Mouse (Mus musculus) macrophage (primary cell): ENCODE results near the gene Runx2. TPM values are rescaled to one million over a fixed set of nuclear protein-coding genes. Genes with fewer than 3 reads are reported as not detected.

Experiments used
- H3K27ac ChIP-seq: fragments of 350-480 bp; formaldehyde crosslinking; 2 replicates; pipeline ENCODE4 v1.9.0; 2021
- H3K36me3 ChIP-seq: fragments of 350-480 bp; formaldehyde crosslinking; 2 replicates; pipeline ENCODE4 v1.9.0; 2021; ENCODE audit errors: inconsistent target
- H3K4me3 ChIP-seq: fragments of 350-480 bp; formaldehyde crosslinking; 2 replicates; pipeline ENCODE4 v1.9.0; 2021; ENCODE audit errors: inconsistent target
- H3K79me2 ChIP-seq: fragments of 350-480 bp; formaldehyde crosslinking; 2 replicates; pipeline ENCODE4 v1.9.0; 2021; ENCODE audit errors: inconsistent target
- WGBS: methylation state at CpG from one replicate; pipeline ENCODE4 v1.1.7; 2026; ENCODE audit warnings: inconsistent platforms; ENCODE audit not compliant: missing documents; 5-methylcytosine and 5-hydroxymethylcytosine counted together
- polyA plus RNA-seq: library from polyadenylated mRNA; stranded (reverse); fragments of 250-400 nt; gene quantifications from 3 replicates; pipeline ENCODE4 v1.2.4, GENCODE M21; 2018; ENCODE audit warnings: inconsistent platforms

The Runx2 gene
- polyA plus RNA-seq, 1 experiment from 2014 or later = 2.8 TPM

DNA sequence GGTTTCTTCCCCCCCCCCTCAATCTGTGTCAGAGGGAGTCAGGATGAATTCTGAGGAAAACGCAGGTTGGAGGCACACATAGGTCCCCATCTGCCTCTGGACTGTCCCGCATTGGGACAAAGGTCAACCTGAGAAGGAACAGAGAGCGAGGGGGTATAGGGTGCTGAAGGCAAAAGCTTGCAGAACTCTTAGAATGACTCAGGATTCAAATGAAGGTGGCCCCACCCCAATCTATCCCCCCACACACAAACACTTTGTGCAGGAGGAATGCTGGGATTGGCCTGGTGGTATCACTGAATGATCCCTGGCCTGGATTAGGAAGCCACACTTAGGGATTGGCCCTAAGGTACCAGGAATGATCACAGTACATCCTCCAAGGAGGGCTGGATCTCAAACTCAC is 208.8 kb downstream of the Runx2 start:
- Histone ChIP-seq H3K79me2 (no peaks in the 10 kb centered on the region), H3K27ac (no peak overlapping the region), H3K36me3 (no peaks in the 10 kb centered on the region), H3K4me3 (no peak overlapping the region)
- WGBS = 96% methylated on average over 3 of the region's 3 CpGs

DNA sequence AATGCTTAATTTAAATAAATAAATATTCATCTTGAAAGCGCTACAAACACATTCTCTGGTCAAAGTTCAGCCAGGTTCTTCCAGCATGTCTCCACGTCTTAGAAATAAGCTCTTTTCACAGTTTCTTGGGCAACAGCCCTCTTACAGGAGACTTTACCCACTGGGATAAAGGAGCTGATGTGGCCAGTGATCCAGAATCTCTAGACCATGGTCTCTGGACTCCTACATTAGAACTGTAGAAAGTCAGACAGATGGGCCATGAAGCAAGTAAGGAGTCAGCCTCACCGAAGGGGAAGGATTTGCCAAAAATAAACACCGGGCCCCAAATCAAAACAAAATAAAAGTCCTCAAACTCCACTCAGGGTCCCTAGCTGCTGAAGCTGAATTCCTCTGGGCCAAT is 211.4 kb downstream of the Runx2 start:
- Histone ChIP-seq H3K27ac (no peak overlapping the region), H3K79me2 (no peaks in the 10 kb centered on the region), H3K4me3 (no peak overlapping the region), H3K36me3 (no peaks in the 10 kb centered on the region)
- WGBS = 82% methylated on average over 4 of the region's 4 CpGs

DNA sequence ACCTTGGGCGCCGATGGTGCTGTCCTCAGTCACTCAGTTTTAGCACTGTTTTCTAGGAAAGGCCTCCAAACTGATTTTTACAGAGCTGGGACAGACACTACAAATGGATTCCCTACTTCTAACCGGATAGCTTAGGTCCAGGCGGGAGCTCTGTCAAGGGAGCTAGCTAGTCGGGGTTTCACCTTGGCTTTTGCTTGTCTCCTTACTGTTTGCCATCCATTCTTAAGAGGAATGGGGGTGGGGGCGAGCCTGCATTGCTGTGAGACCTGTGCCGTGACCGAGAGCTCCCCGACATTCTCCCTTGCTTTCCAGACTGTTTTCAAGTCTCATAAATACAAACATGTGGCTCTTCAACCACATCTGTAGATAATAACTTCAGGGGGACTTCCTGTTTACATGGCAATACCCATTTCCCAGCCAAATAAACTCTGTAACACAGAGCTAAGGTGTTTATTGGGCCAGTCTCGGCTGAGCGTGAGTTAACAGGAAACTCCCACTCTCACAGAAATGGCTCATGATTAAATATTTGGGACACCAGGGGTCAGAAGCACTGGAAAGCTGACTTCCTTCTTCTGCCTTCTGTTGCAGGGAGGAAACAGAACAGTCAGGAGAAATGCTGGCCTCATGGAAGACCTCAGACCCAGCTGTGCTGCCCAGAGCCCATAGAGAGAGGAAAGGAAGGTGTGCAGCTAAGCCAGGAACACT is 213.1 kb downstream of the Runx2 start:
- WGBS = 88% methylated on average over 11 of the region's 11 CpGs
- Histone ChIP-seq H3K79me2 (no peaks in the 10 kb centered on the region), H3K4me3 (no peak overlapping the region), H3K36me3 (no peaks in the 10 kb centered on the region), H3K27ac (no peak overlapping the region)

- Histone ChIP-seq H3K36me3 (no peaks in the 10 kb centered on the region), H3K27ac (no peak overlapping the region), H3K4me3 (no peak overlapping the region), H3K79me2 (no peaks in the 10 kb centered on the region)
- 67% methylated on average over 1 of the region's 1 CpGs for WGBS
Measured at GRCm38 (mm10) chr17:44599856-44600255, 214.7 kb downstream of the Runx2 start.

DNA sequence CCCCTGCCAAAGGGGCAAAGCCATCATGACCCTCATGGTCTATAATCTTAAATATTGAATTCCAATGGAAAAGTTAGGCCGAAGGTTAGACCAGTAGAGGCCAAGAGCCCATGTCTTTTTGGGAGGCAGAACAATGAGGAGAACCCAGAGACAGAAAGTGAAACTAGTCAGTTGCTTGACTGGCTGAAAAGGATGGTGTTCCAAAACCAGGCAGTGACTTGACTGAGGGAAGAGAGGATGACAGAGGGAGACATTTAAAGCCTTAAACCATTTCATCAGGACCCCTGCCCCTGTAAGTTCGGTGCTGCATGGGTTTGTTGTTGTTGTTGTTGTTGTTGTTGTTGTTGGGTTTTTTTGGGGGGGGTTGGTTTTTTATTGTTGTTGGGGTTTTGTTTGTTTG is 215.5 kb downstream of the Runx2 start:
- H3K36me3 ChIP-seq = no peaks in the 10 kb centered on the region
- H3K4me3 ChIP-seq = no peak overlapping the region
- no peaks in the 10 kb centered on the region for H3K79me2 ChIP-seq
- no peak overlapping the region for H3K27ac ChIP-seq
- WGBS = 86% methylated on average over 2 of the region's 2 CpGs

DNA sequence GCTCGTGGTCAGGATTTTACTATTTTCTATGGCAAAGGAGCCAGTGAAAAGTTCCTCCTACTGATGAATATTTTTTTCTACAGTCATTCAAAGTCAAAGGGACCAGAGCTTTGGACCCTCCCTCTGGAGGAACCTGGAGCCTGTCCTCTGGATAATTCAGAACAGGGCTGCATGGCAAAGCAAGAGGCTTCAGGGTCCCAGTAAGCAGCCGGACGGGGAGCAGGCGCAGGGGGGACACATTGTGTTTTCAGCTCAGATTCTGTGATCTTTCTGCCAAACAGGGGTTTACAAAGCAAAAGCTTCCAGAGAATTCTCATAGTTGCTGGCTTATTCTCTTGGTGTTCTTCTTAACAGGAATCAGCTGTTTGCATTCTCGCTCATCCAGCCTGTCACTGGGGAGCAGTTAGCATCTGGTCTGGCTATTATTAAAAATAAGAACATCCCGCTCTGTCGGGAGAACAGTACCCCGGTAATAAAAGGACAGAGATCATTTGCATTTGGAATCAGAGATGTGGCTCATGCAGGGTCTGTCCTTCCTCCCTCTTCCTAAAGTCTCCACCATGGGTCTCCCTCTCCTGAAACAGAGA is 216.6 kb downstream of the Runx2 start:
- Histone ChIP-seq H3K36me3 (no peaks in the 10 kb centered on the region), H3K27ac (no peak overlapping the region), H3K79me2 (no peaks in the 10 kb centered on the region), H3K4me3 (no peak overlapping the region)
- 89% methylated on average over 8 of the region's 8 CpGs for WGBS

GRCm38 (mm10) chr17:44592737-44593090 is 221.9 kb downstream of the Runx2 start:
- 93% methylated on average over 6 of the region's 6 CpGs for WGBS
- Histone ChIP-seq H3K4me3 (no peak overlapping the region), H3K79me2 (no peaks in the 10 kb centered on the region), H3K36me3 (no peaks in the 10 kb centered on the region), H3K27ac (no peak overlapping the region)

GRCm38 (mm10) chr17:44592067-44592736 is 222.4 kb downstream of the Runx2 start:
- Histone ChIP-seq H3K27ac (no peak overlapping the region), H3K4me3 (no peak overlapping the region), H3K36me3 (no peaks in the 10 kb centered on the region), H3K79me2 (no peaks in the 10 kb centered on the region)
- WGBS = 91% methylated on average over 16 of the region's 16 CpGs

GRCm38 (mm10) chr17:44588470-44588869 is 226.1 kb downstream of the Runx2 start:
- Histone ChIP-seq H3K27ac (no peak overlapping the region), H3K79me2 (no peaks in the 10 kb centered on the region), H3K36me3 (no peaks in the 10 kb centered on the region), H3K4me3 (no peak overlapping the region)
- WGBS = 94% methylated on average over 3 of the region's 3 CpGs

GRCm38 (mm10) chr17:44588020-44588419 is 226.6 kb downstream of the Runx2 start:
- 91% methylated on average over 3 of the region's 3 CpGs for WGBS
- Histone ChIP-seq H3K36me3 (no peaks in the 10 kb centered on the region), H3K4me3 (no peak overlapping the region), H3K27ac (no peak overlapping the region), H3K79me2 (no peaks in the 10 kb centered on the region)

- H3K4me3 ChIP-seq = no peak overlapping the region
- 90% methylated on average over 3 of the region's 3 CpGs for WGBS
- no peaks in the 10 kb centered on the region for H3K79me2 ChIP-seq
- H3K27ac ChIP-seq = no peak overlapping the region
- H3K36me3 ChIP-seq = no peaks in the 10 kb centered on the region
Measured at GRCm38 (mm10) chr17:44586196-44586595, 228.4 kb downstream of the Runx2 start.

DNA sequence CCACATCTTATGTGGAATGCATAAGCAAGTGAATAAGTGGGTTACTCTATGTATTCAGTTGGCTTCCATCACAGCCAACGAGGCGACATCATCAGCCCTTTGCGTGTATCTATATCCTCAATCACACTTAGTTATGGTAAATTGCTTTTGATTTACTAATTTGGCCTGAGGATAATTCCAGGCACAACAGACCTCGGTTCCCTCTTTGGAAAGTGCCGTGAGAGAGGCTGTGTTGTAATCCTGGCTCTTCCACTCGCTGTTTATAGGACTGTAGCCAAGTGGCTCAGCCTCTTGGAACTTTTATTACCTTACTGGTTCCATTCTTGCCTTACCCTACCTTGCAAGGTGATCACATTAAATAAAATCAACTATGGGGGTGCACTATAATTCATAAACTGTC is 229.8 kb downstream of the Runx2 start:
- Histone ChIP-seq H3K36me3 (no peaks in the 10 kb centered on the region), H3K4me3 (no peak overlapping the region), H3K79me2 (no peaks in the 10 kb centered on the region), H3K27ac (no peak overlapping the region)
- 88% methylated on average over 6 of the region's 6 CpGs for WGBS

- Histone ChIP-seq H3K36me3 (no peaks in the 10 kb centered on the region), H3K27ac (no peak overlapping the region), H3K4me3 (no peak overlapping the region), H3K79me2 (no peaks in the 10 kb centered on the region)
- 89% methylated on average over 5 of the region's 5 CpGs for WGBS
Measured at GRCm38 (mm10) chr17:44577791-44578190, 236.8 kb downstream of the Runx2 start.

GRCm38 (mm10) chr17:44570899-44571298 is 243.7 kb downstream of the Runx2 start:
- no peaks in the 10 kb centered on the region for H3K36me3 ChIP-seq
- no peaks in the 10 kb centered on the region for H3K79me2 ChIP-seq
- no peak overlapping the region for H3K4me3 ChIP-seq
- WGBS = 37% methylated on average over 5 of the region's 5 CpGs
- no peak overlapping the region for H3K27ac ChIP-seq

DNA sequence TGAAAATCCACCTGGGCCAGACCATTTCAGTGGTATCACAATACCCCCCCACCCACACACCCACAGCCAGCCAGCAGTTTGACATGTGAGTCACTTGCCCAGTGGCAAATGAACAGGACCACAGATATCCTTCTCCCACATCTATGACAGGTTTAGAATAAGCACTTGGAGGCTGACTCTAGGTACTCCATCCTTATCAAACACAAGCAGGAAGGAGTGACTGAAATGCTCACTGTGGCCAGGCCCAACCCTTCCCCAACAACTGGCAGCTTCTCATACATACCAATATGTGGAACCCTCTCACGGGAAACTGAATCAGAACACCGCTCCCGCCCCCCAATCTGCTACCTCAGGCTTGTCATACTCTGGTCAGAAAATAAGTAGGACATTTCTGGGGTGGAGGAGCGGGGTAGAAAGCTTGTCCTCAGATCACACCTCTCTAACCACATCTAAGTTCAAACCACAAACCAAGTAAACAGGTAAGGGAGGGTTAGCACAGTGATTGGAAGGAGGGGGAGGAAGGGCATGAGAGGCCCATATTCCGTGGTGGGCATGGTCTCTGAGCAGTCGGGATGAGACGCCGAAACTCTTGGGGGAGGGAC is 245.5 kb downstream of the Runx2 start:
- H3K27ac ChIP-seq = no peak overlapping the region
- H3K79me2 ChIP-seq = no peaks in the 10 kb centered on the region
- H3K4me3 ChIP-seq = no peak overlapping the region
- no peaks in the 10 kb centered on the region for H3K36me3 ChIP-seq
- 80% methylated on average over 8 of the region's 8 CpGs for WGBS
